Mouse (Mus musculus): ENCODE data around the gene Hist1h3h. TPM values are rescaled to one million over a fixed set of nuclear protein-coding genes. Genes with fewer than 3 reads are reported as not detected.
"Not testable (repeated sequence)": the region's sequence is repeated elsewhere in the genome, so short reads cannot be mapped to it uniquely, and the experiment has no call there.

Hist1h3h gene
- total RNA-seq, 2 experiments from 2014 or later = 10.1 to 40.0 TPM

DNA sequence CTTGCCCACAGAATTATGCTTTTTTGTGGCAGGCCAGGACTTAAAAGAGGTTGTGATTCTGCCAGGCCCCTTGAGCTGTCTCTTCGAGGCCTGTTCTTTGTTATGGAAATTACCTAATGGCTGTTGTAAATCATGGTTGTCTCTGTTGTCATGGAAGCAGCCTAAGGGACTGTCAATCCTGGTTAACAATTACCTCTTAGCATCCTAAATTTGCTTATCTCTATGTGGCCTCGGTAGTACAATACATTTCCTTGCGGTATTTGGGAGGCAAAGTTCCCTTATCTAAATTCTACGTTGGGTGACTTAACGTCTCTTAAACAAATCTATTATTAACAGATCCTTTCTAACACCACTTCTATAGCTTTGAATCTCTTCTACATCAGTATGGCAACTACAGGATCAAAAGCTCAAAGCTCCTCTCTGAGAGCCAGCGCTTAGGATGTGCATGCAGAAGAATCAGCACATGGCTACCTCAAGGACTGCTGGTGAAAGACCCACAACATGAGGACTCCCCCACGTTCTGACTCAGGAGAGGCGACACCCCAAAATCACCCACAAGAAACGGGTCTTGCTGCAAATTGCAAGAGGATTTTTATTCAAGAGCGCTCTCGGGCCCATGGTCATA, 10.6 kb downstream of the Hist1h3h start:
- DNase-seq = no peak

GRCm38 (mm10) chr13:21729544-21729943, 12.1 kb downstream of the Hist1h3h start:
- no peak for DNase-seq

DNA sequence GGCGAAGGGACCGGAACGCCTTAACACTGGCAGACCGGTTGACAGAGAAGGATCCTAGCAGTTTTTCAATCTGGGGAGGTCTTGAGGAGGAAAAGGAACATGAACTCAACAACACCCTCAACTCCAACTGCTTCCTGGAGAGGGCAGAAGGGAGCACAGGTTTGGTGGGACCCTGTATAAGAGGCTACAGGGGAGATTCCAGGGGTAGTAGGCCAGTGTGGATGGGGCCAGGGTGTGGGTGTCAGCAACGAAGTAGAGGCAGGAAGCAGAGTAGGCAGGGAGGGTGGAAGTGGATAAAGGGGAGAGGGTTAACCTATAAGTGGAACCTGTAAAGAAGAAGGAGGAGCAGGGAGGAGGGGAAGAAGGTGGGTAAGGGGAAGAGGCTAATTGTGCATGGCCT, 16.0 kb downstream of the Hist1h3h start:
- no peak for DNase-seq

- DNase-seq = peak; percentile 32
Observed at GRCm38 (mm10) chr13:21734010-21734905, 16.8 kb downstream of the Hist1h3h start.

- DNase-seq = peak; percentile 38
Observed at GRCm38 (mm10) chr13:21734906-21735767, 17.7 kb downstream of the Hist1h3h start, which contains the start of gene Hist1h4j. Gene Hist1h4j (plus strand): TSS chr13:21735064.

- DNase-seq = no peak
Observed at GRCm38 (mm10) chr13:21745006-21745405, 27.5 kb downstream of the Hist1h3h start.

DNA sequence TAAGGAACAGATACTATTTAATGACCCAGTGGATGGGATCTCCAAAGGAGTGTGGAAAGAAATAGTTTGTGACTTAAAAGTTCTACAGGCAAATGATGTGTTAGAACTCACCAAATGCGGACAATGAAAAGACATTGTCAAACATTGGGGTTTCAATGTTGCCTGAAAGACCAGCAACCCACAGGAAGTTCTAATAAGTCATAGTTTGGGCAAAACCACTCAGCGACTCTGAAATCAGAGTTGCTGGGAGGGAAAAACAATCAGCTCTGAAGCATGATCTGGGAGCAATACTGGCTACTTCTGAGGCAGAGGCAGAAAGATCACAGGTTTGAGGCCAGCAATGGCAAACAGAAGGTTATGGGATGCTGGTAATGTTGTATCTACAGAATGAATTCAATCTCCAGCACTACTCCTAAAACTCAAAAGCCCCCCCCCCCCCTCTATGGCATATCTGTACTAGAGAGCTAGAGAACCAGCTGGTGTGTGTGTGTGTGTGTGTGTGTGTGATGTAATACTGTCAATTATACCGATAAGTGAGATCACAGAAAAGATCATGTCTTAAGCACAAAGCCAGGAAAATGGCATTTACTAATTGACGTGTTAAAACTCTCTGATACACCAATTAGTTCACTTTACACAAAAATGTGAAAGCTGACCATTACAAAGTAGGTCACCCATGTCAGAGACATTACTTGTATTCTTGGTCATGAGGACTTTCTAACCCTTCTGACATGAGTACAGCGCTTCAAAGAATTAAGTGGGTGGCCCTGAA, 32.1 kb downstream of the Hist1h3h start:
- no peak for DNase-seq

- peak; percentile 79 for DNase-seq
Observed at GRCm38 (mm10) chr13:21750159-21751017, 32.9 kb downstream of the Hist1h3h start, which contains the start of gene Hist1h4k. Gene Hist1h4k (minus strand): TSS chr13:21750505.

DNA sequence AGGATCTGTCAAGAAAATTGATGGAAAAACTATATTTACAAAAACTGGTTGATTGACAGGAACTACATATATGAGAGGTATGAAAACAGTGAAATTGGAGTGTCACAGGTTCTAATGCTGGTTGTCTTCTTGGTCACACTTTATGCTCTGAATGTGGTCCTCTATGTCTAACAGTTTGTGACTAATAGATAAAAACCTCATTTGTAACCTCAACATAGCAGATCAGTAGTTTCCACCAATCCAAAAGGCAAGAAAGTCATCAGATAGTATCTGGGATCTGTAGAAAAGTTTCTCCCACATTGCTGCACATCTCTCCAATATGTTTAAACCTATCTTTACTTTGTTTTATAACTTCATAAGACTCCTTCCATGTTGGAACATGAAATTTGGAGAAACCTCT, 34.0 kb downstream of the Hist1h3h start:
- no peak for DNase-seq

GRCm38 (mm10) chr13:21751827-21752226, 34.4 kb downstream of the Hist1h3h start:
- no peak for DNase-seq

DNA sequence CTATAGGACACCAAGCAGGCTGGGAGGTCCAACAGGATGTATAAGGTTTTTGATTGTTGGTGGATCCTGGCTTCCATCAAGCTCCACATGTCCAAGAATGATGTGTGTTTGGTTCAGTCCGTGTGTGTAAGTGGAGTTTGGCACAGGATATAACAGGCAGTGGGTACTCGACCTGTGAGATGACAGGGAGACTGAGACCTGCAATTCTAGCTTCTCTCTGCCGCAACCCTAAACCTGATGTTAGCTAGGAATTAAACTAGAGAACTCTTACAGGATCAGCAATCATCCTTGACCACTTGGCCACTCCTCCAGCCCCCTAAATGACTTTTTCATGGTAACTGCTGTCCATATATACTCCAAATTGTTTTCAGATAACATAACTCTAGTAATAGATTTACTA, 34.9 kb downstream of the Hist1h3h start:
- no peak for DNase-seq

GRCm38 (mm10) chr13:21753051-21753523, 35.6 kb downstream of the Hist1h3h start:
- no peak for DNase-seq

DNA sequence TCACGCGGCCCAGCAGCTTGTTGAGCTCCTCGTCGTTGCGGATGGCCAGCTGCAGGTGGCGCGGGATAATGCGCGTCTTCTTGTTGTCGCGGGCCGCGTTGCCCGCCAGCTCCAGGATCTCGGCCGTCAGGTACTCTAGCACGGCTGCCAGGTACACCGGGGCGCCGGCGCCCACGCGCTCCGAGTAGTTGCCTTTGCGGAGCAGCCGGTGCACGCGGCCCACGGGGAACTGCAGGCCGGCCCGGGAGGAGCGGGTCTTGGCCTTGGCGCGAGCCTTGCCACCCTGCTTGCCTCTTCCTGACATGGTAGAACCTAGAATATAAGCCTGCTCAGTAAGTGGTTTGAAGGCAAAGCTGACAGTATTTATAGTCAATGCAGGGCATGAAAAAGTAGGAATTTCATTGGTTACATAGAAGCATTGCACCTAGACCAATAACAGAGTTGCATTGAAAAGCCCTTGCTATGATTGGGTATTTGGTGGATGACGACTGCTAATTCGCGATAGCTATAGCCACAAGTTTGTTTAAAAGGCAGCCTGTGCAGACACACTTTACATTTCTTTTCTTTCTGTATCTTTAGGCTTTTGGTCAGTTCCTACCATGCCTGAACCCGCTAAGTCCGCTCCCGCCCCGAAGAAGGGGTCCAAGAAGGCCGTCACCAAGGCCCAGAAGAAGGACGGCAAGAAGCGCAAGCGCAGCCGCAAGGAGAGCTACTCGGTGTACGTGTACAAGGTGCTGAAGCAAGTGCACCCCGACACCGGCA, 36.2 kb downstream of the Hist1h3h start, which contains the start of the genes Hist1h2ak and Hist1h2bn:
Gene Hist1h2ak (minus strand): TSS at position 304 of the 762 bp plus-strand sequence.
Gene Hist1h2bn (plus strand): TSS at position 600 of the 762 bp plus-strand sequence.
- peak; percentile 46 for DNase-seq

DNA sequence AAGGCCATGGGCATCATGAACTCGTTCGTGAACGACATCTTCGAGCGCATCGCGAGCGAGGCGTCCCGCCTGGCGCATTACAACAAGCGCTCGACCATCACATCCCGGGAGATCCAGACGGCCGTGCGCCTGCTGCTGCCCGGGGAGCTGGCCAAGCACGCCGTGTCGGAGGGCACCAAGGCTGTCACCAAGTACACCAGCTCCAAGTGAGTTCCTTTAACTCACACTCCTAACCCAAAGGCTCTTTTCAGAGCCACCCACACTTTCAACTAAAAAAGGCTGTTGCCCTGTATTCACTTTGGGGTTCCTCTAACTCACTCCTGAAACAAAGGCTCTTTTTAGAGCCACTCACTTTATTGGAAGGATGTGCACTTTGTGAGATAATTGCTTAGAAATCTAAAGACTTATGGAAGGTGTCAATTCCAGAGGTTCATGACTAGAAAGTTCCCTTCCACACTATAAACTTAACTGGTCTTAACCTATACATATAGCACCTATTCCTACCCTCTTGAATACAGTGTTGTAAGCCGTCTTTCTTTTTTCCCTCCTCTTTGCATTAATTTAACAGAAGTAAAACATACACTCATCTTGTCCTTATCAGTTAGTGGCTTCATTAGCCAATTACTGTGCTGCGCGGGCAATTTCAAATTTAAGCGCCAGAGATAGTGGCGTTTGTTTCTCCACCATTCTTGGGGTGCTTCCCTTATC, 37.0 kb downstream of the Hist1h3h start:
- not testable (repeated sequence) for DNase-seq

GRCm38 (mm10) chr13:21755707-21756106, 38.2 kb downstream of the Hist1h3h start:
- DNase-seq = no peak
